Mouse (Mus musculus) subcutaneous adipose tissue, adult 2 months (tissue): Measurements from ENCODE around the gene Pmel. TPM values are rescaled to one million over a fixed set of nuclear protein-coding genes. Genes with fewer than 3 reads are reported as not detected.

ENCODE experiments used
- polyA plus RNA-seq: library from polyadenylated mRNA; depleted of rRNA; stranded (reverse); fragments of >200 nt; gene quantifications from 2 replicates; pipeline ENCODE4 v1.2.3, GENCODE M21; 2012; ENCODE audit warnings: low replicate concordance; rRNA removed

Gene Pmel
- 1.7 and 1.8 TPM in 2 replicates for polyA plus RNA-seq

DNA sequence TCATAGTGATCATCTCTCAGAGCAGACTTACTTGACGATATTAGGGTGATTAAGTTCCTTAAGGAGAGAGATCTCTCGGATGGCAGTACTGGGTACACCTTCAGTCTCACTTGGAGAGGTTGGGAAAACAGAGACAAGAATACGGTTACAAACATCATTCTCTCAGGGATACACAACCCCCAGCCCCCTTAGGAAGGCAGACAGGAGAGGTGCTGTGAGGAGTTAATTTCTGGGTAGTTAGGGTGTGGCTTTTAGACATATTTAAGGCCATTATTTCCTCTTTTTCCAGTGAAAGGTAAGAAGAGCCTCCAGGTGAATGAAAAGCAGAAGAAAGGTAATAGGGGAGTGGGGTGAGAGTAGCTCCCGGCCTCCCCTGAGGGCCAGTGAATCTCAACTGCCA lies at the start of gene Pmel:
Gene Pmel, plus strand, starts transcription at position 301 of the 400 bp plus-strand sequence.

DNA sequence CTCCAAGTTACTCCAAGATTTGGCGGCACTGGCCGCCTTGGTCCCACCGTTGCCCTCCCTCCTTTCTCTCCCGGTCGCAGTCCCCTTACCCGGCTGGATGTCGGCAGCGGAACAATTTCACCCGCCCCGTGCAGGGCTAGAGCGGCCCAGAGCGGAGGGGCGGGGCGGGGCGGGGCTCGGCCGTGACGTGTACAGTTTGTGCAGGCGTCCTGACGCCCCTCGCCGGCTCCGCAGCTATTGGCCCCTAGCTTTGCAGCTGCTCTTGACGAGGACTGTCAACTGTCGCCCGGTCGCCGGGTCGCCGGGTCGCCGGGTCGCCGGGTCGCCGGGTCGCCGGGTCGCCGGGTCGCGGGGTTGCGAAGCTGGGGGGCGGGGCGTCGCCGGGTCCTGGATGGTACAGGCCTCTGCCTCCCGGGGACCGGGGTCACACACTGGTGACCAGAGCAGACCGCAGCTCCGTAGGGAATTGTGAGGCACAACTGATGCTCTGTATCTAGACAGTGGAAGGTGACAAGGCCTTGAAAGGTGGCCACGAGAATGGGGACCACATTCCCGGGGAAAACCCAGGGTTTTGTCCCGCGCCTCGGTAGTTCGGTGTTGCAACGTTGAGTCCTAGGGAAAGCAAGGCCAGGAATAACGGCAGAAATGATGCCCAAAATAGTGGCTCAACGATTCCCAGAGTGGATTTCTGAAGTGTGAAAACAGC lies 30.1 kb upstream of the Pmel start, which contains the start of gene Suox:
Gene Suox, minus strand, starts transcription at position 311 of the 706 bp plus-strand sequence.

DNA sequence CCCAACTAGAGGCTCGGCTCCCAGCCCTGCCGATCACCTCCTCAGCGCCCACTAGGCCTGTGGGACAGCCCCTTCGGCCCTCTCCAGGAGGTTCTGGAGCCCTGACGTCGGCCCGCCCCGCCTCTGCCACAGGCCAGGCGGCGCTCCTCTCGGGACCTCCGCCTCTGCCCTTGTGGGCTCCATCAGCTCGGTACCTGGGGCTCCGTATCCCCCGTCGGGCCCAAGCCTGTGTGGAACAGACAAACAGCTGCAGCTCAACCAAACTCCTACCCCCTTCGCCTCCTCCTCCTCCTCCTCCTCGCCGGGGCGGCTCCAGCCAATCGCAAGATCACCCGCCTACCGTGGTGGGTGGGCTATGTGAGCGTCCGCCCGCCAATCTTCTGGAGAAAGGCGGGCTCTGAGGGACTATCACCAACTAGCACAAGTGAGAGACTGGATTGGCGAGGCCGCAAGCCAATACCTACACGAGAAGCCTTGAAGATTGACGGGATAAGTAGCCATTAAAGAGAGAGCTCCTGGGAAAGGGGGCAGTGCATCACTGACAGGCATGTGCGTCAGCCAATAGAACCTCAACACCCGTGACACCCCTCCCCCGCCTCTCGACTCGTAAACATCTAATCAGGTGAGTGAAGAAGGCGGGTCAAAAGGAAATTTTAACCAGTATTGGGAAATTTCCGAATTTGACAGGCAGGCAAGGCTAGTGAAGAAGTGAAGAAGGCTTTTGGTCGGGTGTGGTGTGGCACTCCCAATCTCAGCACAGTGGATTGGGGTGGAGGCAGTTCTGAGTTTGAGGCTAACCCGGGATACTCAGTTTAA lies 7.8 kb upstream of the Pmel start, which contains the start of gene Rab5b:
Gene Rab5b, minus strand, starts transcription at position 273 of the 816 bp plus-strand sequence.

DNA sequence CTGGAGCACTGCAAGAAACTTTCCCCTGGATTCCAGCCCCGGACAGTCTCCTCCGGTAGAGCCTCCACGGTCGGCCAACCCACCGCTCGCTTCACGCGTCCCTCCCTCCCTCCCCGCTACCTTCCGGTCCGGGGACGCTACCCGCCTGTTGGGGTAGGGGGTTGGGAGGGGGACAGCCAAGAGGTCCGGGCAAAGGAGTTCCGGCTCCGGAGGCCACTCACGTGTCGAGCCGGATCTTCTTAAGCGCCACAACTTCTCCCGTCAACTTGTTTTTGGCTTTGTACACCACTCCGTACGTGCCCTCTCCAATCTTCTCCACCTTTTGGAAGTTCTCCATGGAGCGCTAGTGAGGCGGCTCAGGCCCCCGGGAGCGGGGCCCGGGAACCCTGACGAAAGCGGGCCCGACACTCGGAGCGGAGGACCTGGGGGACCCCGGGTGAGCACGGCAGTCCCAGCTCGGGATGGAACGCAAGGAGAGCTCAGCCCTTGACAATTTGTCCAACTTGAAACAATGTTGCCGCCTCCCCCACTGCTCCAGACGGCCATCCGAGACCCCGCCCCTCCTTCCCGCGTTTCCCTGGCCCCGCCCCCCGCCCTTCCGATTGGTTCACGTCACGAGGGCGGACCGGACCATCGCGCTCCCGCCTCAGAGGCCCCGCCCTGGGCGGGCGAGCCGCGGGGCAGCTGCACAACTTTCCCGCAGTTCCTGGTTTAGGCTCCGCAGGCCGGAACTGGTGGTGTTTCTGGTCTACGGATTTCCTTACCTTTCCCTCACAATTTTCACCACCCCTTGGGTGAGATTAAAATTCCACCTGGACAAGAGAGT lies 709 bp downstream of the Pmel start, which contains the start of gene Cdk2:
Gene Cdk2, minus strand, starts transcription at position 541 of the 826 bp plus-strand sequence.

DNA sequence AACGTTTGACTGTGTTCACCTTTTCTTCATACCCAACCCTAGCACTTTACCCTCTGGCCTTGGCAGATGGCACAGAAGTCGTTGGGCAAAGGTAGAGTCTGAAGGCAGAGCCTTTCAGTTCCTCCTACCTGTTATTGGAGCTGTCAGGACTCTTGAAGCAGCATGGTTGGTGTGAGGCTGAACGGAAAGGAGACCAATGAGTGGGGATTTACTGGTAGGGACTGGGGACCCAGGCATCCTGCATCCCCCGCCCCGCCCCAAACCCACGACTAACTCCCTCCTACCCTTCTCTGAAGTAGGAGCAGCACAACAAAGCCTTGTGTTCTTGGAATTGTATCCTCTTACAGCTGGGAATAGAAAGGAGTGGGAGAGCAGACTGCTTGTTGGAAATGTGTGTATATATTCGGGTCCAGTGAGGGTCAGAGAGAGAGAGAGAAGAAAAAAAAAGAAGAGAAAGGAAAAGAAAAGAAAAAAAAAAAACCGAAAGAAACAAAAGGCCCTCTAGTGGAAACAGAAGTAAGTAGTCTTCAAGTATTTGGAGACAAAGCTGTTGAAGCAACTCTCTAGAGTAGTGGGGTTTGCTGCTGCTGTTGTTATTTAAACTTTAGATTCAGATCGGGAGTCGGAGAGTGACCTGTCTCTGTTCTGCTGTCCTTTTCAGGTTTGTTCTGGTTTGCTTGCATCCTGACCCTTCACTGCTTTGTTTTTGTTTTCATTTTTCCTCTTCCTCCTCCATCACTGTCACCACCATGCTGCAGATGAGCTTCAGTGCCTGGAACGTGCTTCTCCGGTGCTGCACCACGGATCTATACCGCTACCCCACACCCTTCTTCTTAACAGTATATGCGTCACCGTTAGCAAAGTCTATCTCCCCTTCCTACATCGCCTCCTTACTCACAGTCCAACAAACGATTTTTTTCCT lies 40.9 kb downstream of the Pmel start, which contains the start of gene Dgka:
Gene Dgka, minus strand, starts transcription at position 176 of the 922 bp plus-strand sequence.

DNA sequence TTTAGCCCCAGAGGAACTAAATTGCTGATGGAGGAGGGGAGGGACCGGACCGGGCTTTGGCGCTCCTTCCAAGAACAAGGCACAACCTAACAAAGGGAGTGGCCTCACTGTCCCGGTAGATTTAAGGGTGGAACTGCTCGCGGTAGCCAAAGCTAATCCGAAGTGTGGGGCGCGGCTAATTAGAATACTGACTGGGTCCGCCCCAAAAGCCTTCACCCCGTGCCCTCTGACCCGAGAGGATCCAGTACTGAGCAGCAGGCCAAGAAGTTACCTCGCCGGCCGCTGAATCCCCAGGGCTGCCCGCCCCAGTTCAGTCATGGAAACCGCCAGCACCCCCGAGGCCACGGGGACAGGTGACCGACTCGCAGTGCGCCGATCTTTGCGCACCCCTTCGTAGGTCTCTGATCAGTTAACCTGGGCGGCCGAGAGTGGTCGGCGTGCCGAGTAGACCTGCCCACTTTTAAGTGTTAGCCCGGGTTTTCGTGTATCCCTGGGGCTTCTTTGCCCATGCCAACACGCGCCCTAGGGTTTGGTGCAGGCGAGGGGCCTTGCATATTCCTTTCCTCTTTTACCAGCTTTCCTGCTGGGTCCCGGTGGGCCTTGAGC lies 43.8 kb downstream of the Pmel start, which contains the start of gene Pym1:
Gene Pym1, plus strand, starts transcription at position 244 of the 606 bp plus-strand sequence.

Other genes starting within 250 kb of the Pmel start
- 130 and 132 TPM in 2 replicates for gene Smarcc2, start 244.9 kb upstream of the Pmel start, polyA plus RNA-seq
- gene Myl6, start 210.1 kb upstream of the Pmel start, polyA plus RNA-seq: 1,396 and 2,043 TPM in 2 replicates
- gene Myl6b, start 205.5 kb upstream of the Pmel start, polyA plus RNA-seq: 7.8 and 14.7 TPM in 2 replicates
- gene Esyt1, start 178.3 kb upstream of the Pmel start, polyA plus RNA-seq: 154 and 249 TPM in 2 replicates
- 8.9 and 14.0 TPM in 2 replicates for gene Zc3h10, start 156.4 kb upstream of the Pmel start, polyA plus RNA-seq
- 1,421 and 2,770 TPM in 2 replicates for gene Rpl41, start 154.9 kb upstream of the Pmel start, polyA plus RNA-seq
- 20.3 and 36.9 TPM in 2 replicates for gene Pa2g4, start 138.2 kb upstream of the Pmel start, polyA plus RNA-seq
- 1.4 and 11.3 TPM in 2 replicates for gene Erbb3, start 114.5 kb upstream of the Pmel start, polyA plus RNA-seq
- gene Rps26, start 77.4 kb upstream of the Pmel start, polyA plus RNA-seq: 414 and 1,367 TPM in 2 replicates
- gene Ikzf4, start 58.2 kb upstream of the Pmel start, polyA plus RNA-seq: 0.50 and 4.4 TPM in 2 replicates
- gene Suox, start 30.1 kb upstream of the Pmel start, polyA plus RNA-seq: 19.1 and 20.1 TPM in 2 replicates
- gene Rab5b, start 7.9 kb upstream of the Pmel start, polyA plus RNA-seq: 105 and 117 TPM in 2 replicates
- 28.8 and 36.7 TPM in 2 replicates for gene Cdk2, start 836 bp downstream of the Pmel start, polyA plus RNA-seq
- gene Dgka, start 40.7 kb downstream of the Pmel start, polyA plus RNA-seq: 26.3 and 33.2 TPM in 2 replicates
- 22.0 and 28.6 TPM in 2 replicates for gene Pym1, start 43.7 kb downstream of the Pmel start, polyA plus RNA-seq
- 55.3 and 57.0 TPM in 2 replicates for gene Mmp19, start 86.7 kb downstream of the Pmel start, polyA plus RNA-seq
- gene Dnajc14, start 99.9 kb downstream of the Pmel start, polyA plus RNA-seq: 20.8 and 24.6 TPM in 2 replicates
- gene Tmem198b, start 100.2 kb downstream of the Pmel start, polyA plus RNA-seq: 32.5 and 77.6 TPM in 2 replicates
- gene Sarnp, start 113.1 kb downstream of the Pmel start, polyA plus RNA-seq: 6.4 and 8.4 TPM in 2 replicates
- gene Ormdl2, start 117.5 kb downstream of the Pmel start, polyA plus RNA-seq: 62.6 and 75.6 TPM in 2 replicates
- 3.2 and 15.4 TPM in 2 replicates for gene Gdf11, start 187.5 kb downstream of the Pmel start, polyA plus RNA-seq
- gene Cd63, start 196.8 kb downstream of the Pmel start, polyA plus RNA-seq: 121 and 308 TPM in 2 replicates
- 36.0 and 47.3 TPM in 2 replicates for gene Rdh5, start 218.7 kb downstream of the Pmel start, polyA plus RNA-seq
- 237 and 349 TPM in 2 replicates for gene Bloc1s1, start 219.8 kb downstream of the Pmel start, polyA plus RNA-seq
- 95.0 and 265 TPM in 2 replicates for gene Itga7, start 229.6 kb downstream of the Pmel start, polyA plus RNA-seq